Mouse (Mus musculus): ENCODE measurements at regions not wholly inside any gene's neighbourhood (a gene's known extent, or its start where the extent isn't known, plus 50 kb on each side); places are given as distances from the start of the nearest gene placed in this dataset.
A peak's percentile ranks its signal among the peaks of the same experiment; 100 is the strongest.

DNA sequence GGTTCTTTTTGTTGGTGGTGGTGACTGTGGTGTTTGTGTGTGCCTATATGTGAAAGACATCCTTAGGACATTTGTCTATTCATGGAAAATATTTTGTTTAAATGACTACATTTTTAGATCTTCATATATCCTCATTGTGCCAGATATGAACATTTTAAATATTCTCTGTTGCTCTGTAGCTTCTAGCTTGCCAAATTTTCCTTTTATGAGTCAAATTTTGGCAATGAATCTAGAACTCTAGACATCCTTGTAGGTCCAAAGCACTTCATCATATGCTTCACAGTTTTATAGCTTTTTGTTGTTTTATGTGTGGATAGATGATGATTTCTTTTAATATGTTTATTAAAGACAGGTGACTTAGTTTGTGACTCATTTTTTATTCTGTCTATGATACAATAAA lies 229.4 kb upstream of the Ano5 start:
- no peak for DNase-seq (ENCODE audit: low spot score in 2 of 2)

GRCm38 (mm10) chr7:51300238-51300637 lies 210.6 kb upstream of the Ano5 start:
- DNase-seq (ENCODE audit: low spot score in 2 of 2) = no peak

GRCm38 (mm10) chr7:51307757-51308156 lies 203.1 kb upstream of the Ano5 start:
- DNase-seq (ENCODE audit: low spot score in 2 of 2) = peak in 1 of 2 experiments; percentile 4

DNA sequence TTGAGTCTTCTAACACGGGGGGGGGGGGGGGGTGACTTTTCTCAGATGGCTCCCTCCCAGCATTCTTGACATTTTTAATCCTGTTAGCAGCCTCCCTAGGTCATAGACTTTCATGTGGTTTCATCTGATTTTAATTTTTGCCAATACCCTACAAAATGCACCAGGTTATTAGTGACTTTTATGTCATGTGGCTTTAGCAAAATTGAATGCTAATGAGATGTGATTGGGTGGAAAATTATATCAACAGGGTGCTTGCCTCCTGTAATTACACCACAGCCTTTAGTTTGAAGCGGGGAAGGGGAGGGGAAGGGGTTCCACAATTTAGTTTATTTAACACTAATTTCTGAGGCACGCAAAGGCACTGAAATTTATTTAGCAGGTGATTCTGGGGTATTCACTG lies 200.6 kb upstream of the Ano5 start:
- peak in 1 of 2 experiments; percentile 4 for DNase-seq (ENCODE audit: low spot score in 2 of 2)

DNA sequence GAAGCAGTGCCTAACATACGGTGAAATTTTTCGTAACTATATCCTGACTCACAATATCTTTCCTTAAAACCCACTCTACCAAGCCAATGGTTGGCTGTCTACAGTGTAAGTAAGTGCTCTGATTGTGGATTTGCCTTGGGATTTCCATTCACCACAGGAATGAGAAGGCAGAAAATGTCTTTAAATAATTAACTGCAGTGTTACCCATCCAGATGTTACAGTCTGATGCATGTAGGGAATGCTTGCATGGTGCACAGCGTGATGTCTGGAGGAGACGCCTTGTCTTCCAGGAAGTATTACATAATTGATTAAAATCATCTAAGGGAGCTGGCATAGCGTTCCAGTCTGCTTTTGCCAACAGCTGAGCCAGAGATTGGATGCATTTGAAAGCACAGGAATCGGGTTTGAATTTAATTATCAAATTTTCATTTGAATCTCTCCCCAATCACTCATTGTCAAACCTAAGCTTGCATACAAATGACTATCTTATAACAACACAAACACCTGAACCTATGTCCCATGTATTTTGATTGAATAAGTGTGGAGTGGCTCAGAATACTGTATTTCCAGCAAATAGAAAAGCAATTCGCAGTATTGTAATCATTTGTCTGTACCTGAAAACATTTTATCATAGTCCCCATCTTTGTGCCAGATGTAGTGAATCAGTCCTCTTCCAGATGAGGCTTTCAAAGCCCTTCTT lies 170.8 kb upstream of the Ano5 start:
- no peak for DNase-seq (ENCODE audit: low spot score in 2 of 2)

DNA sequence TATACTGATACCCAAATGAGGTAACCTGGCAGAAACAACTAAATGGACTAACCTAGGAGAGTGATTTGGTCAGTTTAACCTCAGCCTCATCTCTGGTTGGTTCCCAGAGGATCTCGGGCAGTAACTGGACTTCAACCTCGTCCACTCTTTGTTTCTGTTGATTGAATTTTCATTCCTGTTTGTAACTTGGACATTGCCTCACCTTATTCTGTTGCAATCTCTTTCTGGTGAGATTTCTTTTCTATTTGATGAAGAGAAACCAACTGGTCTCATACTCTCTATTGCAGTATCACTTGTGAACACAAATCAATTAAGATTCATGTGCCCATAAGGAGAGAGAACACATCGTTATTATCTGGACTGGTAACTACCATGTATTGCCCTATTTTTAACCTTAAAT lies 163.3 kb upstream of the Ano5 start:
- no peak for DNase-seq (ENCODE audit: low spot score in 2 of 2)

DNA sequence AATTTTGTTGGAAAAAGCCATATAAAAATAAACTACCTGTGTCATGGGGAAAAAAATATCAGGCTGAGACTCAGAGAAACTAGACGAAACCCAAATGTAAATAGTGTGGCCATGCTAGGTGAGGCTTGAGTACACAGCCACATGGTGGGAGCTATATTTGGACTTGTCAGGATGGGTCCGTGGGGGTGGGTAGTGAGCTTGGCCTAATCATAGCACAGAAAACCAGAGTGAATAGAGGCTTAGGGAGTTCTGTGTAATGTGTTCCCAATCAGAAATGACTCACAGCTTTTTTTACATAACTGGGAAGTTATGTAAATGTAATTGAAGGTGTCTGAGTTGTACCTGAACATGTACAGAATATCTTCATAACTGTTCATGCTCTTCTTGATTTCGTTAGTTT lies 150.7 kb upstream of the Ano5 start:
- DNase-seq (ENCODE audit: low spot score in 2 of 2) = no peak

DNA sequence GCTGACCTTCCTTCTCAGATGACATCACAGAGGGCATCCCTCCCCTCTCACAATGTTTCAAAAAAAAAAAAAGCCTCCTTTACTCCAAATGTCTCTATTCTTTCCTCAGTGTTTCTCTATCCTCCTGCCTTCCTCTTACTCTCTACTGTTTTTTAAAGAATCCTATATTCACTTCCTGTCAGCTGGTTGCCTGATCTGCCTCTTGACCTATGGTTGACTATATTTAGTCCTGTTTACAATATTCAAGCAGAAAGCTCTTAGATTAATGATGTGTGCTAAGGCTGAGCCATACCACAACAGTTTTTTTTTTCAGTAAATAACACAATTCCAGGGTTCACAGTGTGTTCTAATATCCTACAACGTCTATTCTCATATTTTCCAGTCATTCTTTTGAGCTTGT lies 133.2 kb upstream of the Ano5 start:
- no peak for DNase-seq (ENCODE audit: low spot score in 2 of 2)

Data from cerebellum, postnatal 4 days (tissue).